Mouse (Mus musculus) hindbrain, postnatal 0 days (tissue): ENCODE results near the gene Kcnv2. TPM values are rescaled to one million over a fixed set of nuclear protein-coding genes. Genes with fewer than 3 reads are reported as not detected.

Experiments
- ATAC-seq: fragments of 200-750 bp; cut with Nextera tagmentation; 2 replicates; pipeline ENCODE4 v1.8.0; 2017; ENCODE audit warnings: mild to moderate bottlenecking, moderate TSS enrichment, moderate library complexity
- DNase-seq: peaks from one replicate; pipeline ENCODE4 v3.0.0-alpha.2; 2015; ENCODE audit warnings: low spot score
- H3K27ac ChIP-seq: fragments of 300-500 bp; sonication (generic); 2 replicates; pipeline ENCODE4 v1.5.1; 2014; ENCODE audit warnings: mild to moderate bottlenecking
- H3K27me3 ChIP-seq: fragments of 300-500 bp; sonication (generic); 2 replicates; pipeline ENCODE4 v1.6.1; 2014; ENCODE audit warnings: low read length, mixed read lengths; ENCODE audit not compliant: insufficient read depth
- H3K36me3 ChIP-seq: fragments of 300-500 bp; sonication (generic); 2 replicates; pipeline ENCODE4 v1.6.1; 2014; ENCODE audit warnings: low read length, mixed read lengths; ENCODE audit not compliant: insufficient read depth
- H3K4me1 ChIP-seq: fragments of 300-500 bp; sonication (generic); 2 replicates; pipeline ENCODE4 v1.6.1; 2014; ENCODE audit warnings: antibody characterized with exemption, low read length, mixed read lengths; ENCODE audit not compliant: insufficient read depth
- H3K4me2 ChIP-seq: fragments of 300-500 bp; sonication (generic); 2 replicates; pipeline ENCODE4 v1.6.1; 2014; ENCODE audit warnings: low read depth, mild to moderate bottlenecking, low read length, moderate library complexity, mixed read lengths
- H3K4me3 ChIP-seq: fragments of 300-500 bp; sonication (generic); 2 replicates; pipeline ENCODE4 v1.5.1; 2014; ENCODE audit warnings: low read length
- H3K9ac ChIP-seq: fragments of 300-500 bp; sonication (generic); replicated peaks from 2 replicates; pipeline ENCODE4 v1.6.1; 2014; ENCODE audit warnings: mild to moderate bottlenecking, low read length, moderate library complexity, mixed read lengths
- H3K9me3 ChIP-seq: fragments of 300-500 bp; sonication (generic); 2 replicates; pipeline ENCODE4 v1.6.1; 2016; ENCODE audit warnings: low read length, mixed read lengths
- CTCF ChIP-seq: IDR thresholded peaks from 2 replicates; pipeline ENCODE4 v1.5.1; 2016; ENCODE audit warnings: antibody characterized with exemption, control low read depth, low read depth
- WGBS: fragments of 180-500 bp; shearing (Covaris S2); extraction: QIAGEN DNeasy Blood & Tissue Kit; methylation state at CpG from one replicate; pipeline ENCODE4 v1.1.7; 2014; 5-methylcytosine and 5-hydroxymethylcytosine counted together
- polyA plus RNA-seq: library from polyadenylated mRNA; unstranded; fragments of >200 nt; fragmentation: Nextera tagmentation; extraction: Ambion mirVana; gene quantifications from 2 replicates; pipeline ENCODE4 v1.2.1, GENCODE M21; 2015
- total RNA-seq: library from RNA; depleted of rRNA; stranded (reverse); fragments of >200 nt; gene quantifications from 2 replicates; pipeline ENCODE4 v1.2.3, GENCODE M21; 2014

The Kcnv2 gene
- total and polyA plus RNA-seq, 2 experiments from 2014 or later, result 0.15 to 0.58 TPM

- 85% methylated on average over 4 of the region's 4 CpGs for WGBS
- TF ChIP-seq CTCF, result no peak
- ATAC-seq, result no peak
- Histone ChIP-seq H3K9me3 (no peaks in the 10 kb centered on the region), H3K36me3 (no peaks in the 10 kb centered on the region), H3K27me3 (no peaks in the 10 kb centered on the region), H3K4me1 (no peaks in the 10 kb centered on the region), H3K4me2 (no peak overlapping the region), H3K9ac (no peak overlapping the region), H3K4me3 (no peak overlapping the region), H3K27ac (no peak overlapping the region)
- DNase-seq, result no peak
These were observed 6.3 kb downstream of the Kcnv2 start for GRCm38 (mm10) chr19:27328644-27329043.

- no peak for ATAC-seq
- H3K27ac ChIP-seq, result no peak overlapping the region
- H3K27me3 ChIP-seq, result no peaks in the 10 kb centered on the region
- 45% methylated on average over 6 of the region's 6 CpGs for WGBS
- H3K4me1 ChIP-seq, result no peaks in the 10 kb centered on the region
- H3K36me3 ChIP-seq, result no peaks in the 10 kb centered on the region
- no peak overlapping the region for H3K4me2 ChIP-seq
- H3K4me3 ChIP-seq, result no peak overlapping the region
- H3K9me3 ChIP-seq, result no peaks in the 10 kb centered on the region
- peak; percentile 19 for TF ChIP-seq CTCF
- peak; percentile 18 for DNase-seq
- H3K9ac ChIP-seq, result no peak overlapping the region
These were observed 9.9 kb downstream of the Kcnv2 start for GRCm38 (mm10) chr19:27332207-27332794.

GRCm38 (mm10) chr19:27336126-27336917 lies 13.9 kb downstream of the Kcnv2 start:
- TF ChIP-seq CTCF, result no peak
- ATAC-seq, result no peak
- WGBS, result 69% methylated on average over 4 of the region's 4 CpGs

GRCm38 (mm10) chr19:27346501-27346900 lies 24.1 kb downstream of the Kcnv2 start:
- DNase-seq (no peak), ATAC-seq (no peak)
- H3K27ac ChIP-seq, result no peak overlapping the region
- H3K9ac ChIP-seq, result no peak overlapping the region
- no peak overlapping the region for H3K4me3 ChIP-seq
- no peaks in the 10 kb centered on the region for H3K27me3 ChIP-seq
- H3K36me3 ChIP-seq, result no peaks in the 10 kb centered on the region
- WGBS, result 93% methylated on average over 1 of the region's 1 CpGs
- H3K9me3 ChIP-seq, result no peaks in the 10 kb centered on the region
- TF ChIP-seq CTCF, result no peak
- no peaks in the 10 kb centered on the region for H3K4me1 ChIP-seq
- no peak overlapping the region for H3K4me2 ChIP-seq

More at GRCm38 (mm10) chr19:27336126-27336917, 13.9 kb downstream of the Kcnv2 start:
- H3K27ac ChIP-seq, result no peak overlapping the region
- DNase-seq, result no peak
- no peaks in the 10 kb centered on the region for H3K9me3 ChIP-seq
- H3K9ac ChIP-seq, result no peak overlapping the region
- H3K27me3 ChIP-seq, result no peaks in the 10 kb centered on the region
- no peak overlapping the region for H3K4me2 ChIP-seq
- H3K4me3 ChIP-seq, result no peak overlapping the region
- no peaks in the 10 kb centered on the region for H3K36me3 ChIP-seq
- H3K4me1 ChIP-seq, result no peaks in the 10 kb centered on the region

GRCm38 (mm10) chr19:27351700-27352099 lies 29.3 kb downstream of the Kcnv2 start:
- ATAC-seq, result no peak

GRCm38 (mm10) chr19:27360381-27360780 lies 38.0 kb downstream of the Kcnv2 start:
- Histone ChIP-seq H3K9me3 (no peaks in the 10 kb centered on the region; the same call in 1 of the 2 replicates), H3K27me3 (no peaks in the 10 kb centered on the region), H3K4me3 (no peak overlapping the region), H3K27ac (no peak overlapping the region), H3K9ac (no peak overlapping the region), H3K4me1 (no peaks in the 10 kb centered on the region), H3K4me2 (no peak overlapping the region), H3K36me3 (no peaks in the 10 kb centered on the region)
- ATAC-seq (no peak), DNase-seq (no peak)
- no peak for TF ChIP-seq CTCF

More at GRCm38 (mm10) chr19:27351700-27352099, 29.3 kb downstream of the Kcnv2 start:
- no peak overlapping the region for H3K27ac ChIP-seq
- H3K4me3 ChIP-seq, result no peak overlapping the region
- no peaks in the 10 kb centered on the region for H3K36me3 ChIP-seq
- DNase-seq, result peak; percentile 24
- H3K27me3 ChIP-seq, result no peaks in the 10 kb centered on the region
- 50% methylated on average over 6 of the region's 6 CpGs for WGBS
- no peak for TF ChIP-seq CTCF
- no peak overlapping the region for H3K4me2 ChIP-seq
- no peak overlapping the region for H3K9ac ChIP-seq
- no peaks in the 10 kb centered on the region for H3K9me3 ChIP-seq
- no peaks in the 10 kb centered on the region for H3K4me1 ChIP-seq

GRCm38 (mm10) chr19:27363891-27364290 lies 41.5 kb downstream of the Kcnv2 start:
- 48% methylated on average over 4 of the region's 4 CpGs for WGBS
- DNase-seq, result no peak

More at GRCm38 (mm10) chr19:27363891-27364290, 41.5 kb downstream of the Kcnv2 start:
- Histone ChIP-seq H3K9ac (no peak overlapping the region), H3K27me3 (no peaks in the 10 kb centered on the region), H3K27ac (no peak overlapping the region), H3K9me3 (no peaks in the 10 kb centered on the region; the same call in 1 of the 2 replicates), H3K4me2 (peak overlapping the region; percentile 28; the same call in 1 of the 2 replicates), H3K4me3 (no peak overlapping the region), H3K4me1 (no peaks in the 10 kb centered on the region), H3K36me3 (no peaks in the 10 kb centered on the region)
- no peak for TF ChIP-seq CTCF
- ATAC-seq, result no peak
